Mouse (Mus musculus): Measurements from ENCODE around the gene Rcan1. TPM values are rescaled to one million over a fixed set of nuclear protein-coding genes. Genes with fewer than 3 reads are reported as not detected.
A peak's percentile ranks its signal among the peaks of the same experiment; 100 is the strongest.

The Rcan1 gene
- polyA plus RNA-seq, 1 experiment = 16.9 TPM

- DNase-seq (ENCODE audit: low read depth) = no peak
Observed at GRCm38 (mm10) chr16:92472898-92473297, 2.2 kb upstream of the Rcan1 start.

DNA sequence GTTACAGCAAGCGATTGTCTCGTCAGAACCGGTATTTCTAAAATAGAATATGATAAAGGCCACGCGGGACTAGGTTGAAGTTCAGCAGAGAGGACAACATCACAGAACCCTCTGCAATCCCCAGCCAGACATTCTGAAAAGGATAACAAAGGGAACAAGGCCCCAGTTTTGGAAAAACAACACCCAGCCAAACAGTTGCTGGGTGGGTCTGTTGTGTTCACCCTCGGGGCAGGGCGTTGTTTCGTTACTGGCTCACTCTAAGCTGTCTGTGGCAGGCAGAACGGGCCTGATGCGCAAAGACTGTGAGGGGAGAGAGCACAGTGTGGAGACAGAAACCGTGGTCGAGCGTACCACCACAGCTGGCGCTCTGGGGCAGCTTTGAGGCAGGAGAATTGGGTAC, 2.2 kb downstream of the Rcan1 start:
- no peak for DNase-seq (ENCODE audit: low read depth)

DNA sequence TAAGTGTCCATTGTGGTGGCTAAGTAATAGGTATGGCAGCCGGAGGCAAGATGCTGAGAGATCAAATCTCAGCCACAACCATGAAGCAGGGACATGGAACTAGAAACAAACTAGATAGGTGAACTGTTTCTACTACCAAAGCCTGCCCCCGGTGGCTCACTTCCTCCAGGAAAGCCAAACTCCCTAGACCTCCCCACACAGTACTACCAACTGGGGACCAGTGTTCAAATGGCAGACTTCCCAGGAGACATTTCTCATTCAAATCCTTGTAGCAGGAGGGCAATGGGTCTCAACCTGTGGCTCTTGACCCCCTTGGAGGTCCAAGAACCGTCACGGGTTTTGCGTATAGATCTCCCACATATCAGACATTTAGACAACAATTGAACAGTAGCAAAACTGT, 3.6 kb downstream of the Rcan1 start:
- no peak for DNase-seq (ENCODE audit: low read depth)

DNA sequence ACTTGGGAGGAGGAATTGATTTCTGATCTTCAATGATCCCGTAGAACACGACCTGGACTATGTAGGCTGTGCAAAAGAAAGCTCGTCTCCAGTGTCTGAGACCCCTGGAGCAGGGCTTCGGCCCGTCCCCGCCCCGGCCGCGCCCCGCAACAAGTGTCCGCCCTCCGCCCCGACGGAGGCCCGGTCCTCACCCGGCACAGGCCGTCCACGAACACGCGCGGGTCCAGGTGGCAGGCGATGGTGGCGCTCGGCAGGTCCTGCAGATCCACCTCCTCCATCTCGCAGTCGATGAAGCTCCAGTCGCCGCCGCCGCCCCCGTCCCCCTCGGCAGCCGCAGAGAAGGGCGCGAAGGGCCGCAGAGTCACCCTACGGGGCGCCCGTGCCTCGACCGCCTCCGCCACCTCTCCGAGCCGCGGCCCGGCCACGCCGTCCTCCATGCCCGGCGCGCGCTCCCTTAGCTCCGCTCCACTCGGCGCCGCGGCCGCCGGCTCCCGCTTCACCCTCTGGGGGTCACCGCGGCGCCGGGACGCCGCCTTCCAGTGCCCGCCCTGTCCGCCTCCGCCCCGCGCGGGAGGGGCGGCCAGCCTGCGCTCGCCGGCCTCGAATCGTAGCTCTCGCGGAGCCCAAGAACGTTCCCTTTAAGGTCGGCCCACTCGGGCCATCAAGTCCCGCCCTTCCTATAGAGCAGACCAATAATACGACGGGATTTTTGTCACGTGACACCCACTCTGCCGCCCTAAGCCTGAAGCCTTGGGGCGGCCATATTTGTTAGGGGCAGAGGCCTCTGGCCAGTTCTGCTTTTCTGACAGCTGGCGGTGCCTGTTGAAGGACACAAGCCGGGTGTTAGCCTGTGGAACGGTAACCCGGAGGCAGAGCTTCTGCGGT, 4.8 kb downstream of the Rcan1 start:
- DNase-seq (ENCODE audit: low read depth) = peak; percentile 89

DNA sequence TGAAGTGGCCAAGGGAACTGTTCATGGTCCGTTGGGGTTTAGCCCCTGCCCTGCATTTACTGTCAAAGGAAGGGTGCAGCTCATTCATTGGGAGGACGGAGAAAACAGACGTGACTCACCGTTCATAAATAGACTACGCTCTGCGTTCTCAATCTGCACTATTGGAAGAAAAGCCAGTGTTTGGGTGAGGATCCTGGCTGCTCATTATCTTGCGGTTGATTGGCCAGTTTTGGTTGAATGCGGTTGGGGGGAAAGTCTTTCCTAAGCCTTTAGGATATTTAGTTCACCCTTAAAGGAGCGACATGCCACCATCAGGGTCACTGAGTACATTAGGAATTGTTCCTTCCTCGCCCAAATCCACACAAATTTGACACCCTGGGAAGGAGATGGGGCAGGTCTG, 5.4 kb downstream of the Rcan1 start:
- no peak for DNase-seq (ENCODE audit: low read depth)

- no peak for DNase-seq (ENCODE audit: low read depth)
Observed at GRCm38 (mm10) chr16:92464390-92464972, 6.2 kb downstream of the Rcan1 start.

DNA sequence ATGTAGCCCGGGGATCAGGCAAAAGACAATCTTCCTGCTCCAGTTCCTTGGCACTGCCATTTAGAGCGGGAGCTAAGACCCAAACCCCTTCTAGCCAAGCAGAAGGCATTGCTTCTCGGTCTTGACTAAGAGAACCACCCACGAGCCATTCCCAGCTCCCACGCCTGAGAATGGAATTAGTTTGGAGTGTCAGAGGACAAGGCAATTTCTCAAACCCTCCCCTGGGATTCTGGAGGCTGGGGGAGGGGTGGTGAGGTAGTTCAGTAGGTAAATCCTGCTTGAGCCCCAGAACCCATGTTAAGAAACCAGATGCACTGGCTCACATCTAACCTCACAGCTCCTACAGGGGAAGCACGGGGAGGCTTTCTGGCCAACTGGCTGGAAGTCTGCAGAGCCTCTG, 9.3 kb downstream of the Rcan1 start:
- no peak for DNase-seq (ENCODE audit: low read depth)

- DNase-seq (ENCODE audit: low read depth) = no peak
Observed at GRCm38 (mm10) chr16:92457594-92457993, 13.1 kb downstream of the Rcan1 start.

GRCm38 (mm10) chr16:92455969-92456368, 14.7 kb downstream of the Rcan1 start:
- DNase-seq (ENCODE audit: low read depth) = no peak

- DNase-seq (ENCODE audit: low read depth) = no peak
Observed at GRCm38 (mm10) chr16:92455488-92455887, 15.2 kb downstream of the Rcan1 start.

DNA sequence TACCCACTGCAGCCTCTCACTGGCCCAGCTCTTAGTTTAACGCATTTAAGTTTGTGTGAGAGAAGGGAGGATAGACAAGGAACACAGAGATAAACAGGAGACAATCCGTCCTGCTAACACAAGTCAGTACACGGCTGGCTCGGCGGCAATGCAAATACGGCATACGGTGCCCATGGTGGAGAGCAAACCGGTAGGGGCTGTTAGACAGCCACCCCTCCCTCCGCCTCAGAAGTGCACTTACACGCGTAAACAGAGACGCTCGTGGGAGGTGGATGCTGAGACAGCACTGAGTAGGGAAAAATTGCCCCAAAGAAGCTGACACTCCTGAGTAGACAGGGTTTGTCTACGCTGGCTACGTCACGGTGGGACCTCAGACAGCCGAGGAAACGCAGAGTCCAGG, 16.2 kb downstream of the Rcan1 start:
- DNase-seq (ENCODE audit: low read depth) = no peak

DNA sequence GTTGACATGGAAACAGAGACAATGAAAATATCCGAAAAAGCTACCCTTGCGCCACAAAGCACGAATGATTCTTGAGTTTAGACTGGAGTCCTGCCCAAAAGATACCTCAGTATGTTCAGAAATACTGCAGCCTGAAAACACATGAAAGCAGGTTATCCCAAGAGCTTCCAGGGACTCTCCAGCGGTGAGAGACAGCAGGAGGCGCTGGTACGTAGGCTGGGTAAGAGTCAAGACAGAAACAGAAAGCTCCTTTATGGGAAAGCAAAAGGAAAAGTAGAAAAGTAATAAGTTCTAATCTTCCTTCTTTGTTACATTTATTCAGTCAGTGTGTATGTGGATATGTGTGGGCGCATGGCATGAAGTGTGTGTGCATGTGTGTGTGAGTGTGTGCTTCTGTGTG, 16.7 kb downstream of the Rcan1 start:
- DNase-seq (ENCODE audit: low read depth) = no peak

GRCm38 (mm10) chr16:92452609-92453008, 18.1 kb downstream of the Rcan1 start:
- DNase-seq (ENCODE audit: low read depth) = no peak

DNA sequence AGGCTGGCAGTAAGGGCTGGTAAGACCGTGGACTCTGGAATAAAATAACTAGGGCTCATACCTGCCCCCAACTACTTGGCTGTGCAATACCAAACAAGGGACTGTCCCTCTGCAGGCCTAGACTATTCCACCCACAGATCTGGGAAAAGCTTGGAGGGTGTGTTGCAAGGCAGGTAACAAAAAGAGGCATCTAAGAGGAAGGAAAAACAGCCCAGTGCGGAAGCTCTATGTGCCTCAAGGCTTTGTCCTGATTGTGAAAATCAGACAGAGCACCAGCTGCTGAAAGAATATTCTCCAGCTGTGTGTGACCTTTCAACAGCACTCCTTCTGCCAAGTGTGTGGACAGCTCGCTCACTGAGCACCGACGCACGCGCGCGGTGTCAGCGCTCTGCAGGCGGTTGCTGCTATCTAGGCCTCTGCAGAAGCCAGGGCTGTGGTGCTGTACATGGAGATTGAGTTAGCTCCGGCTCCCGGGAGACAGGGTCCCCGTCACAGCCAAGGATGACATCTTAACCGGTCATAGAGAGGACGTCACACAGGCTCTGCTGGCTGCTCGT, 19.1 kb downstream of the Rcan1 start:
- DNase-seq (ENCODE audit: low read depth) = peak; percentile 97

GRCm38 (mm10) chr16:92450331-92450730, 20.3 kb downstream of the Rcan1 start:
- DNase-seq (ENCODE audit: low read depth) = no peak

DNA sequence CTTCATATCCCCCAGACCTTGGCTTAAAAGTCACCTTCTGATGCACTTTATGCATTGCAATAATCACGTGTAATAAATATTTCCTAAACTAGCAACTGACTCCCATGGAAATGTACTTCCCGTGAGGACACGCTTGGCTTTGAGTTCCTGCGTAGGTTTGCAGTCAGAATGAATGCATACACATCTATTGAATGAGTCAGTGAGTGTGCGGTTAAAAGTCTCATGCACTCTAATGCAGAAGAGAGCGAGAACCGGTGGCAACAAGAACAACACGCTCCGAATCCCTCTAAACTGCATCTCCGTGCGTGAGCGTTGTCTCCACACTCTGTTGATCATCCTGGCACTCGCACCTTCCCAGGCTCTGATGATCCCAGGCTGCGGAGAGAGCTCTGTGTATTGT, 21.6 kb downstream of the Rcan1 start:
- no peak for DNase-seq (ENCODE audit: low read depth)

GRCm38 (mm10) chr16:92445377-92445776, 25.3 kb downstream of the Rcan1 start:
- no peak for DNase-seq (ENCODE audit: low read depth)

GRCm38 (mm10) chr16:92443644-92444113, 27.0 kb downstream of the Rcan1 start:
- DNase-seq (ENCODE audit: low read depth) = no peak

DNA sequence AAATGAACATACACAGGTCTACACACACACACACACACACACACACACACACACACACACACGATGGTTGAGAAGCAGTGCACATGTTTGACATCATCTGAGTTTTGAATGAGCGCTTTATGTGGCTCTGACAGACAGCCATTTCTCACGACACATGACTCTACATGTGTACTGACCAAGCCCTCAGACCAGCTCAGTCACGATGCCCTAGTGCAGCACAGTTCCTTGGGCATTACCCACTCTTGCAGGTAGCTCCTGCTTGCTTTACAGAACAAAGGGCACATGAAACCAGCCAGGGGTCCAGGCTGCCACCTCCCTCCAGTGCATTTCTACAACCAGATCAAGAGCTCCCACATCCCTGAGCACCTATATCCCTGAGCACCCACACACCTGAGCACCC, 27.7 kb downstream of the Rcan1 start:
- no peak for DNase-seq (ENCODE audit: low read depth)

DNA sequence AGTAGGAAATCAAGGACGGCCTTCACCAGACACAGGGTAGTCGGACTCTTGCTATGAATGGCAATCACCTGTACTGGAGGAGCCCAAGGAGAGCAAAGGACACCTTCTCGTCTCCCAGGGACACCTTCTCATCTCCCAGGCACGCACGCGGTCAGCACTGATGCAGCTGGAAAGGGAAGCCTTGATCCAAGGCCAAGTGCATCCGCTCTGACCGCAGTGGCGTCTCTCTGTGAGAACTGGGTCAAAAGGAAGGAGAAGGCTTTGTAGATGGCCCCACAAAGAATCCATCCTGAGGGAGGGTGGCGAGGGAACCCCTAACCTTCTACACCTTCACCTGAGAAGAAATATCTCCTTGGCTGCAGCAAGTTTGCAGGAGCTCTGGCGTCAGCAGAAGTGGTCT, 28.5 kb downstream of the Rcan1 start:
- DNase-seq (ENCODE audit: low read depth) = no peak

DNA sequence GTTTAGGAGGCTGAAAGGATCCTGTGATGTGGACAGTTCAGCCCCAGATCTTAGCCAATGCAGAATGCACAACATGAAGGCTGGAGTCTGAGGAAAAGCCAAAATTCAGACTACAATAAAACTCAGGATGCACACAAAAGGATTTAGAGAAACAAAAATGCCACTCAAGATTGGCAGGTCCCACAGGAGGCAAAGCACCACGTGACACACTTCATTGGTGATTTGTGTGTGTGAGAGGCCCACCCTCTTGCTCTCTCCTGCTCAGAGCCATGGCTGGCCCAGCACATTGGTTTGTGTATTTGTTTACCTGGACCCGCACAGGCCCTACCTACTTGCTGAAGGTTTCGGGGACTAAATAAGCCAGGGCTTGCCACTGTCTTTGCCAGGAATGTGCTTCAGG, 29.5 kb downstream of the Rcan1 start:
- no peak for DNase-seq (ENCODE audit: low read depth)

DNA sequence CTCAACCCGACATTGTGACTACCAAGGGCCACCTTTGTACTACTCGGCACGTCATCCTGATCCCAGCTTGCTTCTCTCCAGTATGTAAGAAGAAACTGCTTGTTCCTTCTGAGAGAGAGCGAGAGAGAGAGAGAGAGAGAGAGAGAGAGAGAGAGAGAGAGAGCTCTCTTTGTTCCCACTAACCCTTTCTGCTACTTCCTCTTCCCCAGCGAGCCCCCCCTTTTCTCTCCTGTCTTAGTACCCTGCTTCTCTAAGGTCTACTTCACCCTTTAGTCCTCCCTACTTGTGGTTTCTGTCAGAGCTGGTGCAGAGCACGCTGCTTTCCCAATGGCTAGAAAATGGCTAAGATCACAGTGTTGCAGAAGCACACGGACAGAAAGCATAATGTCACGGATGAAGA, 30.4 kb downstream of the Rcan1 start:
- no peak for DNase-seq (ENCODE audit: low read depth)

GRCm38 (mm10) chr16:92439775-92440174, 30.9 kb downstream of the Rcan1 start:
- DNase-seq (ENCODE audit: low read depth) = no peak
